ENCODE assay signal across 13 mouse cellular contexts in genomic region chr10:118622131-118622530, GRCm38 (mm10).
"Had no signal": no experiment of that assay in that cellular context is flagged by ENCODE, and none has a peak within 500 bp of the region (broad histone marks: within the 10 kb centered on the region; RNA-seq: fewer than 3 reads in every experiment).

No protein-coding gene starts in this region.

- H3K9me3 ChIP-seq: liver, embryonic 13.5 days had no signal

- DNase-seq: kidney, adult 2 months; kidney, postnatal 25 days; layer of hippocampus, adult 9-11 months; liver, embryonic 13.5 days; midbrain, embryonic 14.5 days; right cerebral cortex, postnatal 4 days; thymus, adult 2 months; thymus, postnatal 14 days; thymus, postnatal 4 days had no signal

- H3K4me2 ChIP-seq: liver, embryonic 13.5 days had no signal

- H3K27me3 ChIP-seq: liver, embryonic 13.5 days had no signal

- H3K9ac ChIP-seq: liver, embryonic 13.5 days had no signal

- H3K36me3 ChIP-seq: liver, embryonic 13.5 days had no signal

- H3K27ac ChIP-seq: kidney, postnatal 0 days; layer of hippocampus, adult 2 months; liver, embryonic 13.5 days; stomach, postnatal 0 days had no signal

- ATAC-seq: intestine, postnatal 0 days had no signal

- H3K4me3 ChIP-seq: layer of hippocampus, adult 2 months; liver, embryonic 13.5 days had no signal

- H3K4me1 ChIP-seq: liver, embryonic 13.5 days had no signal
